Mouse (Mus musculus): ENCODE results near the gene Atp11a.

GRCm38 (mm10) chr8:12829381-12829780, 72.6 kb downstream of the Atp11a start:
- TF ChIP-seq CTCF (IDR thresholded peaks at IDR 0.05; ENCODE audit: low read depth) (no peak), EP300 (IDR thresholded peaks at IDR 0.05; ENCODE audit: low read depth) (no peak)

All from heart, postnatal 0 days (tissue).